Mouse (Mus musculus): Measurements from ENCODE around the gene Gm6217.
"Not testable (repeated sequence)": the region's sequence is repeated elsewhere in the genome, so short reads cannot be mapped to it uniquely, and the experiment has no call there.

- TF ChIP-seq CTCF, EP300 (IDR thresholded peaks at IDR 0.05; ENCODE audit: low read depth): not testable (repeated sequence)
These were observed 17.8 kb downstream of the Gm6217 start for GRCm38 (mm10) chr1:82913434-82913833.

Measured in liver, postnatal 0 days (tissue).